Mouse (Mus musculus): Measurements from ENCODE around the gene Tex10. TPM values are rescaled to one million over a fixed set of nuclear protein-coding genes. Genes with fewer than 3 reads are reported as not detected.

Tex10 gene
- total RNA-seq (2021): 10 to 100 TPM; 11.6 to 11.7 TPM
- long read RNA-seq, experiment 1, transcript Tex10-201 (15 exons, 3,102 nt): major isoform, 7 of 15 reads
- long read RNA-seq, experiment 1, partial matches to known transcripts: 3 of 15 reads
- long read RNA-seq, experiment 1, other reads (novel, unspliced or antisense): 5 of 15 reads
- long read RNA-seq, experiment 2, partial matches to known transcripts: 3 of 13 reads
- long read RNA-seq, experiment 2, other reads (novel, unspliced or antisense): 8 of 13 reads

DNA sequence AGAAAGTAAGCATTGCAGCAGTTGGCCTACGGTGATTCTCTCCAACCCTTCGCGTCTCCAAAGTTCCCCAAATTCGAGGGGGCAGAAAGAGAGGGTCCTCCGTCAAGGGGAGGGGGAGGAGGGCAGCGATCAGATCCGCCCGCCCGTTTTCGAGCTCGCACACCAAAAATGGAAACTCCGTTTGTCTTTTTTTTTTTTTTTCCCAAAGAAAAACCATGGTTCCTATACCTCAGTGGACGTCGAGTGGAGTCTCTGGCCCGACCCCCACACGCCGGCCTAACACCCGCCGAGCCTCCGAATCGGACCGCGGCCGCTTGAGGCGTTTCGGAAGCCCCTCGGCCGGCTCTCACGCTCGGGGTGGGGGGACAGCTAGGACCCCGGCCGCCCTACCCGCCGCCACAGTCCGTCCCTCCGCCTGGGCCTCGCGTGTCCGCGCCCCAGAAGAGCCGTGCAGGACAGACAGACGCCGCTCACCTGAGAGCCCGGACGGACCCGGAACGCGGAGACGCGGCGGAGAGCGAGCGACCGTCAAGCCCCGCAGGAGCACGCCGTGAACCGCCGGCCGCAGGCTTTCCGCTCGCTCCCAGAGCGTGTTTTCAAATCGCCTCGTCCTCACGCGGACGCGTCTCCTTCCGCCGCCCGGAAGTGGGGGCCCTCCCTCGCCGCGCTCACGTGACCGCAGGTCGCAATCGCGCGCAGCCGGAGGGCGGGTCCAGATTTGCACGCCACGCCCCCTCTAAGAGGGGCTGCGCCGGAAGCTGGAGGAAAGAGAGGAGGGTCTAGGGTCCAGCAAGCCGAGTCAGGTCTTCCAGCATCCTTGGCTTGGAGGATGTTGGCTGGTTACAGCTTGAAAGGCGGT lies at the start of gene Tex10:
Gene Tex10, minus strand, starts transcription at position 668 of the 859 bp plus-strand sequence.
- Histone ChIP-seq H3K27ac (peak within 1 kb of the TSS; percentile 92), H3K4me3 (peak within 1 kb of the TSS; percentile 86)
- TF ChIP-seq CTCF (IDR thresholded peaks at IDR 0.05): no peak
- peak; percentile 94 for DNase-seq
- intact Hi-C loops (cut with DNase I): loop anchor here (5.0 kb wide), 2 partner anchors 74 to 209 kb away; no protein-coding TSS in a partner anchor

DNA sequence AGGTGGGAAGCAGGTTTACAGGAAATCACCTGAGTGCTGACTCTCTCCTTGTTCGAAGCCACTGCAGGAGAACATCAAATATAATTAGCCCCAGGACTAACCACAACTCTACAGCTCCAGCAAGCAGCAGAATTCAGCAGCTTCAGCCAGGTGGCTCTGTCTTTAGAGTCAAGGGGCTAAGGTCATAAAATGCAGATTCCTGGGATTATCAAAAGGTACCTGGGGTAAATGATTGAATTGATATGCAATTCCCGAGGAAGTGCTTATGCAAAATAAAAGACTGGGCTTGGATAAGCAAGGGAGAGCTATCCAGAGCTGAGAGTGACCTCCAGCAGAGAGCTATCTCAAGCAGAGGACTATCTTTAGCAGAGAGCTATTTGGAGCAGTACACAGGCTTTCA lies 37.6 kb upstream of the Tex10 start:
- intact Hi-C loops (cut with DNase I): no loop called here
- TF ChIP-seq CTCF (IDR thresholded peaks at IDR 0.05): no peak
- Histone ChIP-seq H3K4me3 (no peak overlapping the region), H3K27ac (no peak overlapping the region)
- DNase-seq: no peak

- no peak for TF ChIP-seq CTCF (IDR thresholded peaks at IDR 0.05)
- Histone ChIP-seq H3K4me3 (no peak overlapping the region), H3K27ac (no peak overlapping the region)
- no peak for DNase-seq
- intact Hi-C loops (cut with DNase I): no loop called here
Measured at GRCm38 (mm10) chr4:48492510-48492909, 19.3 kb upstream of the Tex10 start.

DNA sequence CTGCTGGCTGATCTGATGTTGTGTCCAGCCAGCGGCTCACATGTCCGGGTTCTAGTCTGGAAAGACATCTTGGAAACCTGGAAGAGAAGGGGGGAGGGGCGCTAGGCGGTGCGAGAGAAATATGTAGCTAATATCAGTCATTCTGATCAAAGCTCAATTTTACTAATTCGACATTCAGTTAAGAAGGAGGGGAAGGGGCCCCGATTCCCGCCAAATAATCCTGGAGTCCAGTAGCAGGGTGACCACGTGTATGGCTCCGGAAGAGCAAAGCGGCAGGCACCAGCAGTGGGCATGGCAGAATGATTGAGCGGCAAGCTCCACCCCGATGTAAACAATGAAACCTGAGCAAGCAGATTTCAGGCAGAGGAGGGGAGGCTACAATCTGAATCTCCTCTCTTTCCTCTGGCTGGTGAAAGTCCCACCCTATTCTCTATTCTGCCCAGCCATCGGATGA lies 18.1 kb upstream of the Tex10 start:
- intact Hi-C loops (cut with DNase I): no loop called here
- Histone ChIP-seq H3K27ac (no peak overlapping the region), H3K4me3 (no peak overlapping the region)
- DNase-seq: no peak
- no peak for TF ChIP-seq CTCF (IDR thresholded peaks at IDR 0.05)

- no peak for DNase-seq
- Histone ChIP-seq H3K4me3 (no peak overlapping the region), H3K27ac (no peak overlapping the region)
- TF ChIP-seq CTCF (IDR thresholded peaks at IDR 0.05): no peak
- intact Hi-C loops (cut with DNase I): no loop called here
Measured at GRCm38 (mm10) chr4:48488916-48489315, 15.7 kb upstream of the Tex10 start.

- peak; percentile 42 for TF ChIP-seq CTCF (IDR thresholded peaks at IDR 0.05)
- no peak for DNase-seq
Measured at GRCm38 (mm10) chr4:48481287-48481686, 8.0 kb upstream of the Tex10 start.

GRCm38 (mm10) chr4:48473651-48474011 lies 372 bp upstream of the Tex10 start:
- no peak for DNase-seq
- intact Hi-C loops (cut with DNase I): loop anchor here (5.0 kb wide), 2 partner anchors 74 to 209 kb away; no protein-coding TSS in a partner anchor
- TF ChIP-seq CTCF (IDR thresholded peaks at IDR 0.05): no peak
- peak overlapping the region; percentile 92 for H3K27ac ChIP-seq
- peak overlapping the region; percentile 86 for H3K4me3 ChIP-seq

More at GRCm38 (mm10) chr4:48481287-48481686, 8.0 kb upstream of the Tex10 start:
- intact Hi-C loops (cut with DNase I): no loop called here
- Histone ChIP-seq H3K27ac (no peak overlapping the region), H3K4me3 (no peak overlapping the region)

- DNase-seq: no peak
- peak overlapping the region; percentile 92 for H3K27ac ChIP-seq
Measured at GRCm38 (mm10) chr4:48472052-48472791, 1.0 kb downstream of the Tex10 start.

DNA sequence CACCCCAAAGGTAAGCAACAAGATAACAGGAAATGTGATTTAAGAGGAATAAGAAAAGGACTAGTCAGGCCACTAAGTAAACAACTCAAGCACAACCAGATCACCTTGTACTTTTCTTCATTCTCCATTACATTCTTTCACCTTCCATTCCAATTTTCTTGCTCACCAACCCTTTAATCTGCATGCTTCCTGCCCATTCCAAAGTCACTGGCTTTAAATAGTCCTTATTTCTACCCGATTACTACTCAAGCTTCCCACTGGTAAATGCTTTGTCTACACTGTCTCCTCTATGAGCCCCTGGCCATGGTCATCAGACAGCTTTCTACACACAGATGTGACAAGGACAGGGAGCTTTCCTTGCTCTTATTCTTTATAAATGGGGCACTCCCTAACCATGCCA lies 2.3 kb downstream of the Tex10 start:
- H3K27ac ChIP-seq: no peak overlapping the region
- TF ChIP-seq CTCF (IDR thresholded peaks at IDR 0.05): no peak
- H3K4me3 ChIP-seq: no peak overlapping the region
- intact Hi-C loops (cut with DNase I): loop anchor here (5.0 kb wide), 2 partner anchors 76 to 211 kb away; no protein-coding TSS in a partner anchor
- no peak for DNase-seq

More at GRCm38 (mm10) chr4:48472052-48472791, 1.0 kb downstream of the Tex10 start:
- no peak for TF ChIP-seq CTCF (IDR thresholded peaks at IDR 0.05)
- intact Hi-C loops (cut with DNase I): loop anchor here (5.0 kb wide), 2 partner anchors 75 to 210 kb away; no protein-coding TSS in a partner anchor
- H3K4me3 ChIP-seq: peak overlapping the region; percentile 86

DNA sequence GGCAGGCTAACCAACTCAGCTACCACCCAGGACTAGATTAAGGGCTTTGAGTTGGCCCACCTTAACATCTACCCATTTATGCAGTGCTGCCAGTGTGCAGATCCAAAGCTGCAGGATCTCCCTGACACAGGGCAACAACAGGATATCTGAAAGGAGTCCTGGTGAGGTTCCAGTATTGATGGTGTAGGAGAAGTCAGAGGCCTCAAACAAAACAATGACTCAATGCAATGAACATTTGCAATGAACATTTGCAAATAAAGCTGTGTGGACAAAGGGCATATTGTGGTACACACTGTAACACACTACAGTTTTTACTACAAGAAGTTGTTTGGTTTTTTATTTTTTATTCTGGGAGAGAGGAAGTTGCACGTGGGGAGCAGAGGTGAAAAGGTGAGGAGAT lies 12.2 kb downstream of the Tex10 start:
- Histone ChIP-seq H3K4me3 (no peak overlapping the region), H3K27ac (no peak overlapping the region)
- intact Hi-C loops (cut with DNase I): no loop called here
- DNase-seq: no peak
- TF ChIP-seq CTCF (IDR thresholded peaks at IDR 0.05): no peak

GRCm38 (mm10) chr4:48458436-48458835 lies 14.8 kb downstream of the Tex10 start:
- no peak for TF ChIP-seq CTCF (IDR thresholded peaks at IDR 0.05)
- no peak for DNase-seq
- H3K27ac ChIP-seq: no peak overlapping the region
- intact Hi-C loops (cut with DNase I): no loop called here
- no peak overlapping the region for H3K4me3 ChIP-seq

- no peak for DNase-seq
- H3K4me3 ChIP-seq: no peak overlapping the region
- H3K27ac ChIP-seq: no peak overlapping the region
- peak; percentile 40 for TF ChIP-seq CTCF (IDR thresholded peaks at IDR 0.05)
- intact Hi-C loops (cut with DNase I): no loop called here
Measured at GRCm38 (mm10) chr4:48454106-48454773, 19.0 kb downstream of the Tex10 start.

Measured in gastrocnemius, adult 2 months (tissue).